Mouse (Mus musculus) retina, postnatal 7 days (tissue): ENCODE results near the gene Ccdc88c.
"Not testable (repeated sequence)": the region's sequence is repeated elsewhere in the genome, so short reads cannot be mapped to it uniquely, and the experiment has no call there.

Experiments used
- DNase-seq: peaks from one replicate; pipeline ENCODE4 v3.0.0-alpha.2; 2012; ENCODE audit warnings: low read depth, low spot score

Gene Ccdc88c

DNA sequence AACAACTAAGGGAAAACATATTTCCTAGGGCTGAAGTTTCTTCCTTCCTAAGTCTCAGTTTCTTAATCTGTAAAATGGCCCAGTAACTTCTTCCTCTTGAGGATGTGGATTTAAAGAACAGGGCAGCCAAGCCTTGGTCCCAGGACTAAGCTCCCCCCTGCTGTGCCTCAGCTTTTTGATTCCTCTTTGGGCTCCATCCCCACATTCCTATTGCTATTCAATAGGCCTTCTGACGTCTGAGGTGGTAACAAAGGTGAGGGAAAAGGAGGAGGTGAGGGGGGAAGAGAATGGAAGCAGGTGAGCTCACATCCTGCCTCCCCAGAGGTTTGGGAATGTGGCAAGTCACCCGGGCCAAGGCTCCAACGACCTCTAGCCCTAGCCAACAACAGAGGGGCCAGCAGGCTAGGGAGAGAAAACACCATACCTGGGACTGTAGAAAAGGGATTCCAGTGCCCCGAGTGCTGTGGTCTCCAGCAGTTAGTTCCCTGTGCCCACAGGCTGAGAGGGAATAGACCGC is 12.4 kb downstream of the Ccdc88c start:
- no peak for DNase-seq

DNA sequence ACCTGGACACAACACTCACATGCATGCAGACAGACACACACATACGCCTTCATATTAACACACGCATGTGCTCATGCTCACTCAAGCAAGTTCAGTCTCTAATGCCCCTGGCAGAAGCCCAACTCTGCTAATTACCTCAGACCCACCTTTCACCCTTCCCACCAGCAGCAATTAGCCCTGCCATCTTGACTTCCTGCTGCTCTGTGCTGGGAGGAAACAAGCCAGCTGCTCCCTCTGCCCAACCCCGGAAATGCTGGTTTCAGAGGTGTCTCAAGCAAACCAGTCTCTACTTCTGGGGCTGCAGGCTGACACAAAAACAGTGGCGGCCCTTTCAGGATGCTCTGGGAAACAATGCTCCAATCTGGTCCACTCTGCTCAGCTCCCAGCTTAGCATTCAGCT is 12.9 kb downstream of the Ccdc88c start:
- no peak for DNase-seq

DNA sequence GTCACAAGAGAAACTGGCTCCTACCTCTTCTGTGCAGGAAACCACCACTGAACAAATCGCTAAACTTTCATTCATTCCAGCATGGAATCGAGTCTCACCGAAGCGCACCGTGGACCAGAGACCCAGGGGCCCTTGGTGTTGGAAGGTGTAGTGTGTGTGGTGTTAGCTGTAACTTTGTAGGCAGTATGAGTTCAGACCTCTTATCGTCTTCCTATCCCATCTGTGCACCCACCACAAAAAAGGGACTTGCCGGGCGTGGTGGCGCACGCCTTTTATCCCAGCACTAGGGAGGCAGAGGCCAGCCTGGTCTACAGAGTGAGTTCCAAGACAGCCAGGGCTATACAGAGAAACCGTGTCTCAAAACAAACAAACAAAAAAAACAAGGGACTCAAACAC is 13.7 kb downstream of the Ccdc88c start:
- DNase-seq = no peak

DNA sequence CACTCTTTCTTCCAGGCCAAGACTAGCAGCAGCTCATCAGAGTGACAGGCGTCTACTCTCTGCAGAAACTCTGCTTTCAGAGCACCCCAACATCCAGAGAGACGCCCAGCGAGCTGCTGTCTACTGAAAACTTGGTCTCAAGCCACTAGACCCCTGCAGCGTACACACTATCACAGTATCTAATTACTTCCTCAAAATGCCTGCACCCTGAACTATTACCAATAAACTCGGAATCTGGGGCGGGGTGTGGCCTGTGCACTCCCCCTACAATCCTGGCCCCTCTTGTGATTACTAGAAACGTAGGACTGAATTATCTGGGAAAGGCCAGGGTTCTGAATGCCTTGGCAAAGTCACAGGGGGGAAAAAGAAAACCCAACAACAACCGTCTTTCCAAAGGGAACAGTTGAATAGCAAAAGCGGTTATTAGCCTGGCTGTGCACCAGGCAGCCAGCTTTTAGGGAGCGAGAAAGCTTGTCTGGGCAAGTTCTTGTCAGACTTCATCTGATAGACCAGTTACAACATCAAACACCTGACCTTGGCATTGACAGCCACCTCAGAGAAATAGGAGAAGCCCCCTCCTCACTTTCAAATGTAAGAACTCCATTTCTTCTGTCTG is 14.2 kb downstream of the Ccdc88c start:
- DNase-seq = no peak

DNA sequence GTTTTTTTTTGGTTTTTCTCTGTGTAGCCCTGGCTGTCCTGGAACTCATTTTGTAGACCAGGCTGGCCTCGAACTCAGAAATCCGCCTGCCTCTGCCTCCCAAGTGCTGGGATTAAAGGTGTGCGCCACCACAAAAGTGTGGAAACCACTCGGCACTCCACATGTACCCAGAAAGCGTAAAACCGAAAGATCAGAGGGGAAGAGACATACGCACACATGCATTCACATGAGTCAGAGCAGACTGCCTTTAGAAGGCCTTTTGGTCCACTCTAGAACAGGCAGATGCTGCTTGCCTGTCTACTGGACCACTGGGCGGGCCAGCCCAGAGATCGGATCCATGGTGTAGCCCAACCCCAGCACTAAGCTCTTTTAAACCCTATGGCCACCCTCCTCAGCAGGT is 15.2 kb downstream of the Ccdc88c start:
- DNase-seq = not testable (repeated sequence)

DNA sequence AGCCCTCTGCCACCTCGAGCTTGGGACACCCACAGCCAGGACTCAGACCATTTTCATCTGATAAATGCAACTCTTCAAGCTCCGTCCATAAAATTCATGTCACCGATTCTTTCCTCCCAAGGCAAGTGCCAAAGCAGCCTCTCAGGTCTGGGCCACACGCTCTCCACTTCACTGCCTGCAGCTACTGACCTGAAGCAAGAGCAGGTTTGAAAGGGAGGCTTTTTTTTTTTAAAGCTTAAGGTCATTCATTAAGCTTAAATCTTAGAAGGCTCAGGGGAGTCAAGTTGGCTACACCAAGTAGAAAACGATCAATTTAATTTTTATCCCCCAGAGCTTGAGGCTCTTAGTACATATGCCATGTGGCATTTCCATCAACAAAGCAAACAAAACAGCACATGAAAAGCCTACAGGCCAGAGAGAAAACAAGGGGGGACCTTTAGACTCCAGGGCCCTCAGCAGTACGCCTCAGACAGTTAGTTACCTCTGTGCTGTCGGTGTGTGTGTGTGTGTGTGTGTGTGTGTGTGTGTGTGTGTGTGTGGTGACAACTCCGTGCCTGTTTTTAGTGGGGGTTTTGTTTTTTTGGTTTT is 15.7 kb downstream of the Ccdc88c start:
- no peak for DNase-seq

DNA sequence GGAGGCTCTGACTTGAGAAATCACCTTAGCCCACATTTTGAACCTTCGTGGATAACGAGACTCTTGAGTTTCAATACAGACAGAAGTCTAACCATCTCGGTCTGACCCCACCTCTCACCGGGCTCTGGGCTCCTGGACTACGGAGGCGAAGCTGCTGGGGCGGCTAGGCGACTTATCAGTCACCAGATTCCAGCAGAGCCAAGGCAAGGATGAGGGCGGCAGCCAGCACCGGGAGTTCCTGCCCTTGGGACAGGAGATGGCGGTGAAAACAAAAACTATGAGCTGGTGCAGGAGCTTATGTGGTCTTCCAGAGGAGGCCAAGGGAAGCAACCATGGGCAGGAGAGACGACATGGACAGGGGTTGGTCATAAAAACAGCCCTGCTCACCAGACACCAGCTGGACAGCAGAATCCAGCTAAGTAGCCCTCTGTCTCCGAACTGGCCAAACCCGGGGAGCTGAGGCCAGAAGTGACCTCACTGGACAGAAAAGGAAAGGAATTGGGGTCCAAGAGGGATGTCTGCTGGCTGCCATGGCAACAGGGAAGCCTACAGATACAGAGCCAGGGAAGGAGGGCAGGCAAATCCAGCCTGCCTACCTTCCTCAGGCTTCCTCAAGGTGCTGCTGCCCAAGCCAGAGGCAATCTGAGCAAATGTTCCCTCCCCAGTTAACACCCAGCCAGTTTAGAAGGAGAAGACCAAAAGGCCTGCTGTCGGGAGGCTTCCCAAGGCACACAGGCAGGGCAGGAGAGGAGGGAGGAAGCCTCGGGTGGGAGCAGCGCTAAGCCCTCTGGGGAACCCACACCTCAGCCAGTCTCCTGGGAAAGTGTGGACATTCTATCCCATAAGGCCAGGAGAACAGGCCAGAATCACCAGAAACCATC is 16.4 kb downstream of the Ccdc88c start:
- DNase-seq = no peak

DNA sequence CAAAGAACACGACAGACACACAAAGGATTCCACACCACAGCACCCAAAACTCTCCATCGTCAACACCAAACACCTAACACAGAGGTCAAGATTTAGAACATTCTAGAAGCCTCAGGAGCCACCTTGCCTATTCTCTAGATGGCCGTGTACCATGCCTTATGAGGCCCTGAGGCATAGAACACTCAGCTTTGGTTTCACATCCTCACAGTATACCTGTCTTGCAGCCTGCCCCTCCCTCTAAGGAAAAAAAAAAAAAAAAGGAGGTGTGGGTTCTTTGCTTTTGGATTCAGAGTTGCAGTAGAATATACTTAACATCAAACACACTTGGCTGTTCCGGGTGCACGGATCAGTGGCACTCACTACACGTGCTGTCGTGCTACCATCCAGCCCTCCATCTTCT is 17.8 kb downstream of the Ccdc88c start:
- no peak for DNase-seq

DNA sequence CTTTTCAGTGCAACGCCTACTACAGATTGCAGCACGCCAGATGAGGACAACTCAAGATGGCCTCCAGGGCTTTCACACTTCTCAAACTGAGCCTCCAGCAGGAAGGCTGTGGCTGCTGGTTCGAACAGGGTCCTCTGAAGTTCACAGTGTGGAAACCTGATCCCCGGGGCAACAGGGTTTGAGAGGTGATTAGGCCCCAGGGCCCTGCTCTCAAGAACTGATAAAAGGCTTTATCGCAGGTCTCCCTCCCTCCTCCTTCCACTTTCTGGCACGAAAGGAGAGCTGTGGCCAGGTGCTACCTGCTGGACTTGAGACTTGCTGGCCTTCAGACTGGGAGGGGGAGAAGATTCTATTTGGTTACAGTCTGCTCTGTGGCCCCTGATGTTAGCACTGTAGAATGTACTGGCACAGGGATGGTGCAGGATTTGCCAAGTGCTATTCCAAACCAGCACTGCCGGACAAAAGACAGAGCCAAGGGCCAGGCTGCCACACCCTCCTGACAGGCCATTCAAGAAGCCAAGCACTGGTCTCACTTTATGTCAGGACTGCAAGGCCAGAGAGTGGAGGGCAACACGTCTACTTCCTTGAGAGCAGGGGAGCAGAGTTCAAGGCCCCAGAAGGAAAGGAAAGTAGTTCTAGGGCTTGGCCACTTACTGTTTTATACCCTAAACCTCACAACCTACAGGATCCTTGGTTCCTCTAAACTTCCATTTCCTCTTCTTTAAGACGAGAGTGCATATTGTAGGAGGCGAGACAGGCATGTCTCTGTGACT is 18.5 kb downstream of the Ccdc88c start:
- no peak for DNase-seq

DNA sequence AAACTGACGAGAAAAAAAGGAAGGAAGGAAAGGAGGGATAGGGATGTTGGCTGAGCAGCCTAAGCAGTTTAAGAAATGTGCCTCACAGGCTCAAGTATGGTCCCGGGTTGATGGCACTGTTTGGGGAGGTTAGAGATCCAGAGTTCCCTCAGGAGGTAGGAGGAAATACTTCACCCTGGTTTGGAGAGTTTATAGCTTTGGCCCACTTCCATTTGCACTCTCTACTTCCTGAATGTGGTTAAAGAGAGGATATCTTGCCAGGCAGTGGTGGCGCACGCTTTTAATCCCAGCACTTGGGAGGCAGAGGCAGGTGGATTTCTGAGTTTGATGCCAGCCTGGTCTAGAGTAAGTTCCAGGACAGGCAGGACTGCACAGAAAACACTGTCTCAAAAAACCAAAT is 19.6 kb downstream of the Ccdc88c start:
- DNase-seq = no peak

DNA sequence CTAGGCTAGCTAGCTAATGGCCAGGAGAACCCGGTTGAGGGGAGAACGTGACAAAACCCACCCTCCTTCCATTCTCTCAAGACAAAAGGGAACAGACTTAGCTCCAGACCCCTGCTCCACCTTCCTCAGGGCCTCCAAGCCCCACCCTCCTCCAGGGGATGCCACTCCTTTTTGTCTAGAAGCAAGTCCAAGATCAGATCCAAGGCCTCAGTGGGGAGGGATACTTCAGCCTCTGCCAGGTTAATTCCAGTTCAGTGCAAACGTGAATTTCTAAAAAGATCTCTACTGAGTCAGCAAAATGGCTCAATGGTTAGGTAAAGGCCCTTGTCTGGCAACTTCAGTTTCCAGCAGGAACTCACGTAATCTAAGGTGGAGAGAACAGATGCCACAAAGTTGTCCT is 20.2 kb downstream of the Ccdc88c start:
- DNase-seq = no peak

DNA sequence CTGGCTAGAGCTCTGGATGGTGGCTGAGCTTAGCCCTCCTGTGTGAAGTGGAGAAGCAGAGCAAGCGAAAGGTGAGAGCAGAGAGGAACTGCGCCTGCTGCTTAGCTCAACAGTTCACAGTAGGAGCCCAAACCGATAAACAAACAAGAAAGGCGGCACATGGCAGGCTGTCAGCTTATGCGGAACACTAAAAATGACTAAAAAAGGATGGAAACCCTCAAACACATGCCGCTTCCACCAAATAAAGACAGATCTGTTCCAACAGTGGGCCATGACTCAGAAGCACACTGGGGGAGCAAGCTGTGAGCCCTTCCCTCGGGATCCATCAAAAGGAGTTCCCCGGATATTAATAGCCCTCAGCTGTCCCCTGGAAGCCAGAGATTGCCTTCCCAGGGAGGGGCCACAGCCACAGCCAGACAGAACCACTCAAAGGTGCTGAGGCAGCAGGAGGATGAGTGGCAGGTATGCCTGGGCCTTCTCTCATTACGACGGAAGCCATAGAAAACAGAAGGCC is 20.8 kb downstream of the Ccdc88c start:
- no peak for DNase-seq

DNA sequence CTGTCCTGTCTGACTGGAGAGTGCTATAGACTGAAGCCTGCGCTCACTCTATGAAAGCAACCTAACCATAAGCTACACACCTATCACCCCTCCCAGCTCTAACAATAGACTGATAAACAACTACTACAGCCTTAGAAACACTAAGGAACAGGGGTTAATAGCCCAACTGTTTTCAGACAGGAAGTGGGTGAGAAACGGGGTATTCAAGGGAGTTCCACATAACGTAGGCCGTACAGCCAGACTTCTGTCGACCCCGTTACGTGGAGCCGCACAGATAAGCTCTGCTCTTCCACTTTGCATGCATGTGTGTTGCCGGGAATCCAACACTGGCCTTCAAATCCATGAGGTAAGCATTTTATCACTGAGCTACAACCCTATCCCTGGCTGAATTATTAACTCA is 21.4 kb downstream of the Ccdc88c start:
- no peak for DNase-seq

DNA sequence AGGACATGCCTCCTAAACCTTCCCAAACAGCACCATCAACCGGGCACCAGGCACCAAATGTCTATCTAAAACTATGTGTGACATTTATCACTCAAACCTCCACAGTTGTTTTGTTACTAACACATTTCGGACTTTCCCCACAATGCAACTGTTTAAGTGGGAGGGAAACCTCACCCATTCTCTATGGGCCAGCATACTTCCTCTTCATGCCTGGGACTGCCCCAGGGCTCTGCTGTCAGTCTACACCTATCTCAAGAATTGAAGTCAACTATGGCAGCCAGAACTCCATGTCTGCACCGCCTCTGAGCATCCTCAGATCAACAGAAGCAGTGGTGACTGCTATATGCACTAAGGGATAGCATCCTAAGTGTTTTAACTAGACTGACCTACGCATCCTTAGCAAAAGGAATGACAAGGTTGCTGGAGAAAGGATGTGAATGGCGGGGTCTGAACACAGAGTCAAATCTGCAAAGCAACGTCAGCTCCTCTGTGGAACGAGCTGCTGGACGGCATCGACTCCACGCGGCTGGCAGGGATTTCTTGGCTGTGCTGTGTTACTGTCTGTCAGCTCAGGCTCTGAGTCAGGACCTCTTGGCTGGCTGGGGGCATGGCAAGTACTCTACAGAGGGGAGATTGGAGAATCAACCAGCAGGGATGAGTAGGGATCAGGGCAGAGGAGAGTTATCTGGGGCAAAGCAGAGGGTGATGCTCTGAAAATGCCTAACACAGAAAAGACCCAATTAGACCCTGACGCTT is 23.0 kb downstream of the Ccdc88c start:
- no peak for DNase-seq

DNA sequence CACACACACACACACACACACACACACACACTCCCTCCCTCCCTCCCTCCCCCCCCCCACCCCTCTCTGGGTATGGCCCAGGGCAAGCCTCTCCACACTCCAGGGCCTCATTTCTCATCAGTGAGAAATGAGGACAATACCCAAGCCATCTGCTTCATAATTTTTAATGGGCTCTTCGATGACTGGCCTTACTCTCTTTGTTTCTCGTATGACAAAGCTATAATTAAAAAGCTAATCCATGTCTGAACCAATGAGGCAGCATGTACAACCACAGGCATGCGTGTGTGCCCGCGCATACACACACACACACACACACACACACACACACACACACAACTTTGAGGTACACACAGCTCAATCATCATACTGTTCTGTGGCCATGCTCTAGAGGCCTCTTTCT is 23.9 kb downstream of the Ccdc88c start:
- no peak for DNase-seq

DNA sequence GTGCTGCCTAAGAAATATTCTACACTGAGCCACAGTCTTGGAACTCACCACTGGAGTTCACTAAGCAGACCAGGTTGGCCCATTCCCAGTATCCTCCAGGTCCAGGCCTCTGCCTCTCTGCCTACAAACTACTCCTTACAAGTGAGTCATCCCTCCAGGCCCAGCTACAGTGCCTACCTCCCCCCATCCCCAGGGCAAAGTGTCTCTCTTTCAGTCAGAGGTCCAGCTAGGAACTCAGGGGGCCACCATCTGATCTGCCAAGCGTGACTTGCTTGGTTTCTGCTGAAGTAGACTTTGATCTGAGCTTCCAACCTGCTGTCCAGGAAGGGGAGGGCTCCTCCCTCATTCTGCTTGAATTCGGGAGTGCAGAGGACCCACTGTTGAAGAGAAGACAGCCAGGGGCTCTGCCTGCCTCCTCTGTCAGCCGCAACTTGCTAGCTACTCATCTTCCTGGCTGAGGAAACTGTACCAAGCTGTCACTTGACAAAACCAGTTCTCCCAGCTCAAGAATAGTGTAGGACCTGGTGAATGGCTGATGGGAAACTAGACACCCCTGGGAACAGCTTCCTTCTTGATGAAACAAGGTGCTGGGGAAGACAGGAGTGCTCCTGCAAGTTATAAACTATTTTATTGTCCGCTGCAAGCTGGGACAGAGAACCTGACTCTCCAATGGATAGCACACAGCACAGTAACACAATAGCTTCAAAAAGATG is 25.9 kb downstream of the Ccdc88c start:
- no peak for DNase-seq

DNA sequence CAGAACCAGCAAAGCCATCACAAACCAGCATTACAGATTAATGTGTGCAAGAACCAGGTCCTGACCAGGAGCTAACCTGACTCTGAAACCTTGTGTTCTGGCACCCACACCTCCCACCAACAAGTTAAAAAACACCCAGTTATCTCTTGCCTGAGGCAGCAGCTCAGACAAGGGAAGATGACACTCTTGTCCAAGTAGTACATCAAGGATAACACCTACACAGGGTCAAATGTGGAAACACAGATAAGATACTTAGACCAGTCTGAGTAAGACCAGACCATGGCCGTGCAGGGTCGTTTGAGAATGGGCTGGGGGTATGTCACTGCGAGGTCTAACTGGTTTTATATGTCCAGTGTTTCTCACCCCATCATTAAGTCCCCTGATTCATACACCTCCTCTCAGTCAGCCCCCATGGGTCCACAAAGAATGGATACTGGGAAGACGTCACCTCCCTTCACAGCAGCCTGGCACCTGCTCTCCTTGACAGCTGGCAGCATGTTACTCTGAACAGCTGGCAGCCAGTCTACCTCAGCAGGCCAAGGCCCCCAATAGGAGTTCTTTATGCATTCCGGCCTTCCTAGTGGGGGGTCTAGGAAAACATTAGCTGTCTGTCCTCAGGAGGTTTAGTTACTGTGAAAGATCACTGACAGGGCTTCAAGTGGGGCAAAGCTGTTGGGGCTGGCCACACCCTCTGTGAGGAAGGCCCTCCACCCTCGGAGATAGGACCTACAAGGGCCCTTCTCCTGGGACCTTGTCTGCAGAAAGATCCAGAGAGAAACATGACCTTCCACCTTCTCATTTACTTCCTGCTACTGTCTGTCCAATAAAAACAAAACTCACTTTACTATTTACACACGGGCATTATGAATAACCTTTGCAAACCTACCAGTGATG is 29.5 kb downstream of the Ccdc88c start:
- DNase-seq = no peak

DNA sequence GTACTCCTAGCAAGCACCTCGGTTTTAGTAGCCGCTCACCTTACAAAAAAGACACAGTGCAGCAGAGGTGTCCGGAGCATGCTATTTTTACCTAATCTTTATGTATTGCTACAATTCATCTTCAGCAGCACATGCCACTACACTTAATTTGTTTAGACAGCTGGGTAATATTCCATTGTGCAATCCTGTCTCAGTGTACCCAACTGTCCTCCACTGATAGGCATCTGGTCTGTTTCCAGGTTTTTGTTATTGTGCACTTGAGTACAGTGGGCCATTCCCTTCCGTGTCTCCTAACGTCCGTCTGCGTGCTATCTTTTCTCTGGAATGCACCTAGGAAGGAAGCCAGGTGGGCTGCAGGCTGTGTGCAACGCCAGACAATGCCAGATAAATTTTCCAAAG is 30.3 kb downstream of the Ccdc88c start:
- no peak for DNase-seq

DNA sequence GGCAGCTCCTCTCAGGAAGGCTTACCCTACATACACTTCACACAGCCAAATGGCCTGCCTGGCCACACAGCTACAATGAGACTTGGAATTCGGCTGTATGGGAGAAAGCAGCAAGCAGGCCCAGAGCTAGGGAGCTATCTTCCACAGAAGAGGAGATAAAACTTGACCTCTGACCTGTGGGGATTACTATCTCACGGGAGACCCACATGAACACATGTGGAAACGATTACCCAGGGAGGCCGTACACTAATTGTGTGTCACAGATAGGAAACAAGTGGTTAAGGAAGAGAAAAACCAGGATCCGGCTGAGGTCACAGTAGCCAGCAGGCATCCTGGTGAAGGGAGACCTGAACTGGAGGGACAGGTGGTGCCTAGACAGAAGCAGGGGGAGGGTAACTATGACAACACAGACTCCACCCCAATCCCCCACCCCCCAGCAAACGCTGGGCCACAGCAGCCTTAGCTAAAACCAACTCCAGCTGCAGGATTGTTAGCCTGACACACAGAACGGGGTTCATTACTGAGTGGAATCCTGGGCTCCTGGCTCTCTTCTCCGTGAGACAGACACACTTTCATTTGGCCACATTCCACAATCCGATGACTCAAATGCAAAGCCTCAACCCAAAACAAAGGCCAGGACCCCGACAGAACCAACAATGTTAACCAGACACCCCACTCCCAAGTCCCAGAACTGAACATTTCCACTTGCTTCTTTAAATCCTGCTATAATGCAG is 30.9 kb downstream of the Ccdc88c start:
- no peak for DNase-seq
